Mouse (Mus musculus): Measurements from ENCODE around the gene Zfp369. TPM values are rescaled to one million over a fixed set of nuclear protein-coding genes. Genes with fewer than 3 reads are reported as not detected.
"Not testable (repeated sequence)": the region's sequence is repeated elsewhere in the genome, so short reads cannot be mapped to it uniquely, and the experiment has no call there.

Zfp369 gene
- polyA plus RNA-seq, 1 experiment from 2014 or later, result 17.6 TPM

DNA sequence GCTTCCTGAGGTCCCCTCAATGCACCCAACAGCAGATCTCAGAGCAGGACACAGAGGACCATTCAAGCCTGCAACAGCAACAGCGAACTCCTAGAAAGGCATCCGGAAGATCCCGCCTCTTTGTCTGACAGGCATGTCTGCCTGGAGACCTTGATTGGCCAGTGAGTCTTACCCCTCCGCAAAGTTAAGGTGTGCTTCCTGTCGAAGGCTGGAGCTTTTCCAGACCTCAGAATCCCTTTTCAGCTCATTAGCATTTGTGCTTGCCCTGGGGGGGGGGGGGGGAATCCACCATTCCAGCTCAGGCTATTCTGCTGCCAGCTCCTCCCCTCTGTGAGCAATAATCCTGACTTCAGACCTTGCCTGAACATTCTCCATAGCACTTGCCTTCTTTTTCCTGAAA, 69.9 kb downstream of the Zfp369 start:
- not testable (repeated sequence) for DNase-seq (ENCODE audit: low spot score); ATAC-seq; H3K4me3 ChIP-seq (ENCODE audit: low read depth, low read length); H3K27ac ChIP-seq (ENCODE audit: low read depth, low read length); H3K27me3 ChIP-seq (replicated peaks; ENCODE audit: control insufficient read depth, insufficient read depth, low read length); H3K9me3 ChIP-seq (replicated peaks; ENCODE audit: control insufficient read depth, low read length); H3K4me2 ChIP-seq (ENCODE audit: low read length); H3K9ac ChIP-seq (ENCODE audit: low read length); H3K36me3 ChIP-seq (ENCODE audit: control insufficient read depth, insufficient read depth, low read length); H3K4me1 ChIP-seq (ENCODE audit: control insufficient read depth, insufficient read depth, low read length)
- WGBS, result 60% methylated on average over 5 of the region's 5 CpGs

DNA sequence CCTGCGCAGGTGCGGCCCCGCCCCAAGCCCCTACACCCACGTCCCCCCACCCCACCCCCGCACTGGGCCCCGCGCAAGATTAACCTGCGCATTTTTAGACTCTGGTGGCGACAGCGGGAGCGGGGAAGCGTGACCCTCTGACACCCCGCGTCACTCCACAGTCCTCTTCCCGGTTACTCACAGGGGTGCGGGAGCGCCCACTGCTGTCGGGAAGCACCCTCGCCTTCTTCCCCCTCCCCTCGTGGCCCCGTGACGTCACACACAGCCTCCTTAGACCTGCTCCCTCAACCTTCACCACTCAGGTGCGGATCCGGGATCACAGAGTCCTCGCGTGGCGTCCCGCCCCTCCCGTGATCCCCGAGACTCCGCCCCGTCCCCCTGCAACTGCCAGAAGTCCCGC, 73.2 kb downstream of the Zfp369 start:
- not testable (repeated sequence) for H3K9ac ChIP-seq (ENCODE audit: low read length); ATAC-seq; H3K4me2 ChIP-seq (ENCODE audit: low read length); H3K27me3 ChIP-seq (replicated peaks; ENCODE audit: control insufficient read depth, insufficient read depth, low read length); DNase-seq (ENCODE audit: low spot score); H3K4me3 ChIP-seq (ENCODE audit: low read depth, low read length); H3K9me3 ChIP-seq (replicated peaks; ENCODE audit: control insufficient read depth, low read length); H3K4me1 ChIP-seq (ENCODE audit: control insufficient read depth, insufficient read depth, low read length); H3K36me3 ChIP-seq (ENCODE audit: control insufficient read depth, insufficient read depth, low read length); H3K27ac ChIP-seq (ENCODE audit: low read depth, low read length)
- 9% methylated on average over 33 of the region's 33 CpGs for WGBS

Other genes with a start within 250 kb of the Zfp369 start
- not detected in 2 replicates for gene Spata31d1c, start 245.8 kb upstream of the Zfp369 start, polyA plus RNA-seq (2014; fragmentation: Nextera tagmentation; extraction: Ambion mirVana)
- gene Prss47, start 226.1 kb upstream of the Zfp369 start, polyA plus RNA-seq (2014; fragmentation: Nextera tagmentation; extraction: Ambion mirVana), result not detected in 2 replicates
- gene Mfsd14b, start 165.8 kb upstream of the Zfp369 start, polyA plus RNA-seq (2014; fragmentation: Nextera tagmentation; extraction: Ambion mirVana), result 33.6 and 36.3 TPM in 2 replicates
- not detected in 2 replicates for gene Olfr465-ps1, start 140.7 kb upstream of the Zfp369 start, polyA plus RNA-seq (2014; fragmentation: Nextera tagmentation; extraction: Ambion mirVana)
- not detected in 2 replicates for gene Olfr466, start 128.6 kb upstream of the Zfp369 start, polyA plus RNA-seq (2014; fragmentation: Nextera tagmentation; extraction: Ambion mirVana)
- gene Nlrp4f, start 72.8 kb upstream of the Zfp369 start, polyA plus RNA-seq (2014; fragmentation: Nextera tagmentation; extraction: Ambion mirVana), result not detected in 2 replicates
- gene Gm10775, start 19.3 kb upstream of the Zfp369 start, polyA plus RNA-seq (2014; fragmentation: Nextera tagmentation; extraction: Ambion mirVana), result 0.14 TPM in 1 of 2 replicates, not detected in the other
- gene Gm10139, start 233.9 kb downstream of the Zfp369 start, polyA plus RNA-seq (2014; fragmentation: Nextera tagmentation; extraction: Ambion mirVana), result not detected in 2 replicates

Measured in forebrain, embryonic 14.5 days (tissue).